Mouse (Mus musculus) liver, adult 2 months (tissue): ENCODE measurements at regions not wholly inside any gene's neighbourhood (a gene's known extent, or its start where the extent isn't known, plus 50 kb on each side); places are given as distances from the start of the nearest gene placed in this dataset.

Source experiments
- CTCF ChIP-seq: fragments of 200-500 bp; IDR thresholded peaks from 2 replicates; pipeline ENCODE4 v1.5.1; 2011; ENCODE audit warnings: low read depth, low read length, control low read depth
- POLR2A ChIP-seq: fragments of 200-500 bp; IDR thresholded peaks from 2 replicates; pipeline ENCODE4 v1.6.1; 2011; ENCODE audit warnings: low read length, control low read depth; ENCODE audit not compliant: insufficient read depth; ENCODE audit errors: extremely low read depth

DNA sequence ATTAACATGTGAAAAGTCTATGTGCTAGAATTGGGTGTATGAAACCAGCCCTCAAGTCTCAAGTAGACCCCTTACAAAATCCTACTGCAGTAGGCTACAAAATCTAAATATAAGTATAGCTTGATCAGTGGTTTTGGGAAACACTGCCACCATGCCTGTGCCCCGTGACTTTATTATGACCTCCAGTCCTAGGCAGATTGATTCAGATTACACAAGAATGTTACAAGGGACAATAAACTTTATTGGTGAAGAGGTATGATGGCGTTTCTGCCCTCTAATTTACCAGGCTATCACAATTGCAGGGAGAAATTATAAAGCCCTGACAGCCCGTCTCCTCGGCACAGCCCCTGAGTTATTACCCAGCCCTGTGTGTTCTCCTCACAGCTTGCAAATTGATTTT lies 337.4 kb upstream of the Arglu1 start:
- TF ChIP-seq CTCF = no peak
- no peak for TF ChIP-seq POLR2A
